Mouse (Mus musculus): ENCODE results near the gene Clcn2. TPM values are rescaled to one million over a fixed set of nuclear protein-coding genes. Genes with fewer than 3 reads are reported as not detected.

Gene Clcn2
- polyA plus RNA-seq, 1 experiment from 2014 or later: 28.8 TPM

- H3K36me3 ChIP-seq: peaks cover 15% of the 10 kb centered on the region
- no peak overlapping the region for H3K4me3 ChIP-seq
- 84% methylated on average over 10 of the region's 10 CpGs for WGBS
- no peak overlapping the region for H3K9ac ChIP-seq
- ATAC-seq (ENCODE audit: insufficient number of reproducible peaks, insufficient read depth, low FRiP score, low TSS enrichment): no peak
- H3K27me3 ChIP-seq: no peaks in the 10 kb centered on the region
- H3K4me1 ChIP-seq: peaks cover 6% of the 10 kb centered on the region
- H3K4me2 ChIP-seq (replicated peaks): no peak overlapping the region
- H3K27ac ChIP-seq: no peak overlapping the region
- H3K9me3 ChIP-seq: no peaks in the 10 kb centered on the region
Measured at GRCm38 (mm10) chr16:20721808-20722207, 4.3 kb upstream of the Clcn2 start.

GRCm38 (mm10) chr16:20717978-20718670 is 578 bp upstream of the Clcn2 start:
- peak overlapping the region; percentile 58 for H3K4me3 ChIP-seq
- H3K9ac ChIP-seq: peak overlapping the region; percentile 60
- H3K4me1 ChIP-seq: peaks cover 26% of the 10 kb centered on the region
- ATAC-seq (ENCODE audit: insufficient number of reproducible peaks, insufficient read depth, low FRiP score, low TSS enrichment): no peak; the same call in 1 of the 2 replicates
- no peaks in the 10 kb centered on the region for H3K9me3 ChIP-seq
- H3K27ac ChIP-seq: peak overlapping the region; percentile 95
- 2% methylated on average over 18 of the region's 18 CpGs for WGBS
- H3K27me3 ChIP-seq: no peaks in the 10 kb centered on the region
- H3K4me2 ChIP-seq (replicated peaks): peak overlapping the region; percentile 79
- peaks cover 19% of the 10 kb centered on the region for H3K36me3 ChIP-seq

- Histone ChIP-seq H3K9me3 (no peaks in the 10 kb centered on the region), H3K36me3 (peaks cover 27% of the 10 kb centered on the region), H3K4me3 (peak overlapping the region; percentile 58), H3K4me2 (replicated peaks) (peak overlapping the region; percentile 79), H3K4me1 (peaks cover 26% of the 10 kb centered on the region), H3K27ac (peak overlapping the region; percentile 95), H3K9ac (peak overlapping the region; percentile 60), H3K27me3 (no peaks in the 10 kb centered on the region)
- WGBS: under 1% methylated on average over 8 of the region's 8 CpGs
- ATAC-seq (ENCODE audit: insufficient number of reproducible peaks, insufficient read depth, low FRiP score, low TSS enrichment): no peak
Measured at GRCm38 (mm10) chr16:20716841-20717180, 735 bp downstream of the Clcn2 start.

- Histone ChIP-seq H3K4me3 (peak overlapping the region; percentile 58), H3K4me2 (replicated peaks) (peak overlapping the region; percentile 79), H3K9me3 (no peaks in the 10 kb centered on the region), H3K27me3 (no peaks in the 10 kb centered on the region), H3K4me1 (peaks cover 26% of the 10 kb centered on the region), H3K9ac (peak overlapping the region; percentile 60), H3K36me3 (peaks cover 28% of the 10 kb centered on the region), H3K27ac (peak overlapping the region; percentile 95)
- WGBS: under 1% methylated on average over 65 of the region's 68 CpGs
- peak; percentile 85 for ATAC-seq (ENCODE audit: insufficient number of reproducible peaks, insufficient read depth, low FRiP score, low TSS enrichment)
Measured at GRCm38 (mm10) chr16:20715976-20716840, 1.3 kb downstream of the Clcn2 start.

- peak overlapping the region; percentile 95 for H3K27ac ChIP-seq
- peak overlapping the region; percentile 79 for H3K4me2 ChIP-seq (replicated peaks)
- peaks cover 26% of the 10 kb centered on the region for H3K4me1 ChIP-seq
- no peaks in the 10 kb centered on the region for H3K9me3 ChIP-seq
- peaks cover 32% of the 10 kb centered on the region for H3K36me3 ChIP-seq
- WGBS: under 1% methylated on average over 12 of the region's 12 CpGs
- peak overlapping the region; percentile 58 for H3K4me3 ChIP-seq
- H3K27me3 ChIP-seq: no peaks in the 10 kb centered on the region
- no peak for ATAC-seq (ENCODE audit: insufficient number of reproducible peaks, insufficient read depth, low FRiP score, low TSS enrichment)
- H3K9ac ChIP-seq: peak overlapping the region; percentile 60
Measured at GRCm38 (mm10) chr16:20715566-20715965, 2.0 kb downstream of the Clcn2 start.

- H3K4me2 ChIP-seq (replicated peaks): peak overlapping the region; percentile 79
- peaks cover 26% of the 10 kb centered on the region for H3K4me1 ChIP-seq
- no peaks in the 10 kb centered on the region for H3K27me3 ChIP-seq
- 59% methylated on average over 2 of the region's 2 CpGs for WGBS
- H3K9ac ChIP-seq: peak overlapping the region; percentile 60
- H3K27ac ChIP-seq: no peak overlapping the region
- H3K4me3 ChIP-seq: peak overlapping the region; percentile 58
- H3K9me3 ChIP-seq: no peaks in the 10 kb centered on the region
- peaks cover 32% of the 10 kb centered on the region for H3K36me3 ChIP-seq
- ATAC-seq (ENCODE audit: insufficient number of reproducible peaks, insufficient read depth, low FRiP score, low TSS enrichment): no peak
Measured at GRCm38 (mm10) chr16:20715161-20715560, 2.4 kb downstream of the Clcn2 start.

- Histone ChIP-seq H3K4me3 (peak overlapping the region; percentile 58), H3K9ac (peak overlapping the region; percentile 60; the same call in 1 of the 2 replicates), H3K4me1 (peaks cover 26% of the 10 kb centered on the region), H3K36me3 (peaks cover 34% of the 10 kb centered on the region), H3K9me3 (no peaks in the 10 kb centered on the region), H3K4me2 (replicated peaks) (peak overlapping the region; percentile 79), H3K27me3 (no peaks in the 10 kb centered on the region), H3K27ac (no peak overlapping the region)
- 41% methylated on average over 11 of the region's 11 CpGs for WGBS
- ATAC-seq (ENCODE audit: insufficient number of reproducible peaks, insufficient read depth, low FRiP score, low TSS enrichment): no peak
Measured at GRCm38 (mm10) chr16:20714307-20715080, 3.1 kb downstream of the Clcn2 start.

GRCm38 (mm10) chr16:20712889-20713288 is 4.7 kb downstream of the Clcn2 start:
- Histone ChIP-seq H3K4me1 (peaks cover 19% of the 10 kb centered on the region), H3K9me3 (no peaks in the 10 kb centered on the region), H3K27me3 (no peaks in the 10 kb centered on the region), H3K27ac (no peak overlapping the region), H3K4me3 (no peak overlapping the region), H3K4me2 (replicated peaks) (no peak overlapping the region), H3K36me3 (peaks cover 41% of the 10 kb centered on the region), H3K9ac (no peak overlapping the region)
- WGBS: 86% methylated on average over 7 of the region's 7 CpGs
- ATAC-seq (ENCODE audit: insufficient number of reproducible peaks, insufficient read depth, low FRiP score, low TSS enrichment): no peak

GRCm38 (mm10) chr16:20712190-20712589 is 5.4 kb downstream of the Clcn2 start:
- Histone ChIP-seq H3K4me3 (no peak overlapping the region), H3K36me3 (peaks cover 48% of the 10 kb centered on the region), H3K9ac (no peak overlapping the region), H3K27me3 (no peaks in the 10 kb centered on the region), H3K27ac (no peak overlapping the region), H3K9me3 (no peaks in the 10 kb centered on the region), H3K4me1 (peaks cover 19% of the 10 kb centered on the region), H3K4me2 (replicated peaks) (no peak overlapping the region)
- WGBS: 85% methylated on average over 9 of the region's 9 CpGs
- no peak for ATAC-seq (ENCODE audit: insufficient number of reproducible peaks, insufficient read depth, low FRiP score, low TSS enrichment)

- H3K27ac ChIP-seq: no peak overlapping the region
- H3K36me3 ChIP-seq: peaks cover 59% of the 10 kb centered on the region
- no peaks in the 10 kb centered on the region for H3K9me3 ChIP-seq
- no peak overlapping the region for H3K4me3 ChIP-seq
- 85% methylated on average over 4 of the region's 4 CpGs for WGBS
- no peak overlapping the region for H3K9ac ChIP-seq
- H3K4me2 ChIP-seq (replicated peaks): no peak overlapping the region
- no peak for ATAC-seq (ENCODE audit: insufficient number of reproducible peaks, insufficient read depth, low FRiP score, low TSS enrichment)
- no peaks in the 10 kb centered on the region for H3K27me3 ChIP-seq
- peaks cover 19% of the 10 kb centered on the region for H3K4me1 ChIP-seq
Measured at GRCm38 (mm10) chr16:20710810-20711209, 6.7 kb downstream of the Clcn2 start.

GRCm38 (mm10) chr16:20710370-20710769 is 7.2 kb downstream of the Clcn2 start:
- Histone ChIP-seq H3K36me3 (peaks cover 62% of the 10 kb centered on the region), H3K27ac (no peak overlapping the region), H3K4me1 (peaks cover 17% of the 10 kb centered on the region), H3K9ac (no peak overlapping the region), H3K9me3 (no peaks in the 10 kb centered on the region), H3K4me3 (no peak overlapping the region), H3K4me2 (replicated peaks) (no peak overlapping the region), H3K27me3 (no peaks in the 10 kb centered on the region)
- no peak for ATAC-seq (ENCODE audit: insufficient number of reproducible peaks, insufficient read depth, low FRiP score, low TSS enrichment)
- WGBS: 94% methylated on average over 11 of the region's 11 CpGs

Data from embryonic facial prominence, embryonic 12.5 days (tissue).